Mouse (Mus musculus) kidney, embryonic 14.5 days (tissue): Measurements from ENCODE around the gene Miga1. TPM values are rescaled to one million over a fixed set of nuclear protein-coding genes. Genes with fewer than 3 reads are reported as not detected.
A peak's percentile ranks its signal among the peaks of the same experiment; 100 is the strongest.

Source experiments
- ATAC-seq: fragments of 200-750 bp; cut with Nextera tagmentation; 2 replicates; pipeline ENCODE4 v1.8.0; 2017; ENCODE audit warnings: moderate number of reproducible peaks, mild to moderate bottlenecking, moderate TSS enrichment, moderate library complexity; ENCODE audit not compliant: low FRiP score, low TSS enrichment
- H3K27ac ChIP-seq: fragments of 300-500 bp; sonication (generic); 2 replicates; pipeline ENCODE4 v1.5.1; 2014; ENCODE audit warnings: low read depth, mild to moderate bottlenecking, low read length, moderate library complexity, mixed read lengths
- H3K27me3 ChIP-seq: fragments of 300-500 bp; sonication (generic); 2 replicates; pipeline ENCODE4 v1.6.1; 2014; ENCODE audit warnings: mild to moderate bottlenecking, low read length; ENCODE audit not compliant: control insufficient read depth, insufficient read depth
- H3K36me3 ChIP-seq: fragments of 300-500 bp; sonication (generic); 2 replicates; pipeline ENCODE4 v1.6.1; 2014; ENCODE audit warnings: low read length, mixed read lengths; ENCODE audit not compliant: control insufficient read depth, insufficient read depth
- H3K4me1 ChIP-seq: fragments of 300-500 bp; sonication (generic); 2 replicates; pipeline ENCODE4 v1.6.1; 2014; ENCODE audit warnings: low read length, mixed read lengths; ENCODE audit not compliant: control insufficient read depth, insufficient read depth
- H3K4me2 ChIP-seq: fragments of 300-500 bp; sonication (generic); replicated peaks from 2 replicates; pipeline ENCODE4 v1.6.1; 2014; ENCODE audit warnings: low read depth, mild to moderate bottlenecking, low read length
- H3K4me3 ChIP-seq: fragments of 300-500 bp; sonication (generic); 2 replicates; pipeline ENCODE4 v1.5.1; 2014; ENCODE audit warnings: mild to moderate bottlenecking, low read length
- H3K9ac ChIP-seq: fragments of 300-500 bp; sonication (generic); 2 replicates; pipeline ENCODE4 v1.6.1; 2014; ENCODE audit warnings: low read depth, mild to moderate bottlenecking, low read length, moderate library complexity
- H3K9me3 ChIP-seq: fragments of 300-500 bp; sonication (generic); 2 replicates; pipeline ENCODE4 v1.6.1; 2016; ENCODE audit warnings: low read length; ENCODE audit not compliant: control insufficient read depth
- WGBS: fragments of 180-500 bp; shearing (Covaris S2); extraction: QIAGEN DNeasy Blood & Tissue Kit; methylation state at CpG from one replicate; pipeline ENCODE4 v1.1.7; 2014; 5-methylcytosine and 5-hydroxymethylcytosine counted together
- polyA plus RNA-seq: library from polyadenylated mRNA; unstranded; fragments of >200 nt; fragmentation: Nextera tagmentation; extraction: Ambion mirVana; gene quantifications from 2 replicates; pipeline ENCODE4 v1.2.1, GENCODE M21; 2014

Miga1 gene
- polyA plus RNA-seq, result 14.0 and 23.7 TPM in 2 replicates

DNA sequence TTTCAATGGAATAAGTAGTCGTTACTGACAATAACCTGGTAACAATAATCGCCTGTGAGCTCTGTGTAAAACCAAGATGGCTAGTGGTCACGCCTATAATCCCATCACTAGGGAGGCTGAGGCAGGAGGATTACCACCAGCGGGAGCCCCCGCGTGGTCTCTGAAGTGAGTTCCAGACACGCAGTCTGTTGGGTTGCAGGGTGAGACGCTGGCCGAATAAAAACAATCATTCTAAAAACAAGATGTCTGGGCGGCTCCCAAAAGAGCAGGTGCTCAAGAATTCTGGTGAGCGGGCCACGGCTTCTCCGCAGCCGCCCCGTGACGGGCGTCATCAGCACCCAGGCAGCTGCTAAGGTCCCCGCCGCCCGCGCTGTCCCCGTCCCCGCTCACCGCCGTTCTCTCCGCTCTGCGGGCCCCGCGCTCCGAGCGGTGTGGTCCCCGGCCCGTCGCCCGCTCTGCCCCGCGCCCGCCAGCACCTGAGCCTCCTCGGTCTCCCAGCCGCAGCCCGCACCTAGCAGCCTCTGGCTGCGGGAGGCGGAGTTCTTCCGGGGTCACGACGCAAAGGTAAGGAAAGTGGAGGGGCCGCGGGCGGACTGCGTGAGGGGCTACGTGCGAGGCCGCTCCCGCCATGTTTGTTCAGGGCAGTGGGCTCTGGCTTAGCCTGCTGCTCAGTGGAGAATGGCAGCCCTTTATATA is at the start of gene Miga1:
TSS of gene Miga1 (minus strand) at position 546 of the 696 bp plus-strand sequence.
- peak within 1 kb of the TSS; percentile 93 for H3K4me3 ChIP-seq
- H3K36me3 ChIP-seq, result peaks cover 16% of the 10 kb centered on the region
- no peaks in the 10 kb centered on the region for H3K9me3 ChIP-seq
- peak within 1 kb of the TSS; percentile 81 for H3K9ac ChIP-seq
- peak; percentile 90 for ATAC-seq
- no peak within 1 kb of the TSS for H3K27ac ChIP-seq
- no peaks in the 10 kb centered on the region for H3K4me1 ChIP-seq
- WGBS, result 3% methylated on average over 52 of the region's 54 CpGs
- peak within 1 kb of the TSS; percentile 64 for H3K4me2 ChIP-seq
- H3K27me3 ChIP-seq, result no peaks in the 10 kb centered on the region

DNA sequence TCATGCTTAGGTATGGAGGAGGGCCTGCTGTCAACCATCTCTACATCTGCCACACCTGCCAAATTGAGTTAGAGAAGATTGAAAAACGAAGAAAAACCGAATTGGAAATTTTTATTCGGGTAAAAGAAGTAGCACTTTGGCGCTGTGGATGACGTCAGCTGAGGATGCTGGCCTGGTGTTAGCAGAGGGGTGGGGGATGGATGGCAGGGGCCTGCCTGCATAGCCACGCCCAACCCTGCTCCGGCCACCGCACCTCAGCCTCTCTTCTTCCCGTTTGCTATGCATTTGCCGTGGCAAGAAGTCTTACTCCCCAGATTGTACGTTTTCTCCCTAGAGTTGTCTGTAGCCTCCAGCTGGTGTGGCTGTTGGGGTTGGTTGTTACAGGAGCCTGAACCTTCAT is 43.9 kb upstream of the Miga1 start:
- ATAC-seq, result no peak
- H3K36me3 ChIP-seq, result peaks cover 59% of the 10 kb centered on the region
- no peaks in the 10 kb centered on the region for H3K9me3 ChIP-seq
- no peak overlapping the region for H3K27ac ChIP-seq
- H3K4me3 ChIP-seq, result no peak overlapping the region
- no peak overlapping the region for H3K4me2 ChIP-seq
- no peaks in the 10 kb centered on the region for H3K4me1 ChIP-seq
- H3K9ac ChIP-seq, result no peak overlapping the region
- 78% methylated on average over 11 of the region's 11 CpGs for WGBS
- no peaks in the 10 kb centered on the region for H3K27me3 ChIP-seq

DNA sequence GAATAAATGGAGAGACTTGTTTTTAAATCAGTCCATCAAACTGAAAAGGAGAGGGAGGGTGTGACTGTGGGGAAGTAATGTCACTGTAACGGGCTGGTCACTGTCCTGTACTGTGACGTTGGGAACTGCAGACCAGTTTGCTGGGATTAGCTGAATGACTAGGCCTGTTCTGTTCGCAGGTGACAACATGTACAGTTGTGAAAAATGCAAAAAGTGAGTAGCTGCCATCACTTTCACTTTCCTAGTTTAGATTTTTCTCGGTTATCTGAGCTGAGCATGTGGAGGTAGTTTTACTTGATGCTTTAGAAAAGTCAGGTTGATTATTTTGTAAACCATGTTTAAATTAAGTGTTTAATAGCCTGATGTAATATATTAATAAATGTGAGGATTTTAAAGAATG is 35.9 kb upstream of the Miga1 start:
- H3K36me3 ChIP-seq, result peaks cover 64% of the 10 kb centered on the region

DNA sequence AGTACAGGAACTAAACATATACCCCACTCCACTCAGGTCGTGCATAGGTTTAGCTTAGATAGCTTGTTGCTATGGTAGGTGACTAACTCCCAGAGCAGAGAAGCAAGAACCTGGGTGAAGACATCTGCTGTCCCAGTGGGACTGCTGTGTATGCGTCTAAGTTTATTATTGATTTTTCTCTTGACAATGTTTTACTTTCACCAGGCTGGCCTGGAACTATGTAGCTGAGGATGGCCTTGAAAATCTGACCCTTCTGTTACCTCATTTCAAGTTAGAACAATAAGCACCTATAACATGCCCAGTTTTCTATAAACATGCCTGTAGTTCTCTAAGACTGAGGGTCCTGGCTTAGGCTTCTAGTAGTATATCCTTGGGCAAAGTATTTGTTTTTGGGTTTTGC is 24.0 kb upstream of the Miga1 start:
- Histone ChIP-seq H3K4me1 (no peaks in the 10 kb centered on the region), H3K36me3 (peaks cover 76% of the 10 kb centered on the region), H3K27me3 (no peaks in the 10 kb centered on the region), H3K4me2 (no peak overlapping the region), H3K27ac (no peak overlapping the region), H3K9ac (no peak overlapping the region), H3K9me3 (no peaks in the 10 kb centered on the region), H3K4me3 (no peak overlapping the region)
- no peak for ATAC-seq
- WGBS, result 92% methylated on average over 2 of the region's 2 CpGs

More for the DNA sequence above, 35.9 kb upstream of the Miga1 start:
- no peak overlapping the region for H3K27ac ChIP-seq
- no peak overlapping the region for H3K4me2 ChIP-seq
- H3K4me3 ChIP-seq, result no peak overlapping the region
- no peaks in the 10 kb centered on the region for H3K27me3 ChIP-seq
- 90% methylated on average over 4 of the region's 4 CpGs for WGBS
- H3K9ac ChIP-seq, result no peak overlapping the region
- H3K9me3 ChIP-seq, result no peaks in the 10 kb centered on the region
- no peak for ATAC-seq
- no peaks in the 10 kb centered on the region for H3K4me1 ChIP-seq

DNA sequence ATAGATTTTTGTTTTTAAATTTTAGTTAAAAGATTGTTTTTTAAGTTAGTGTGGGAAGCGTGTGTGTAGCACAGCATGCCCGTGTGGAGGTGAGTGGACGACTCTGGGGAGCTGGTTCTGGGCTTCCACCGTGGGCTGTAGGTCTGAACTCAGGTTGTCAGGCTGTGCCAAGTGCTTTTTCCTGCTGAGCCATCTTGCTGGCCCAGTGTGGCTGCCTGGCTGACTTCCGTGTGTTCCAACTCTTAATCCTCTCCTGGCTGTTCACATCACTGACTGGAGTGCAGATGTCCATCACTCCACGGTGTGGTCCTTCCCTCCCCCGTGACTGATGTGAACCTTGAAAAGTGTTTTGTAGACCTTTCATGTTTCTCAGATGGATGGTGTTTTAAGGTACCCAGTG is 18.9 kb upstream of the Miga1 start:
- Histone ChIP-seq H3K9ac (no peak overlapping the region), H3K36me3 (peaks cover 39% of the 10 kb centered on the region), H3K4me1 (no peaks in the 10 kb centered on the region), H3K27ac (no peak overlapping the region), H3K9me3 (no peaks in the 10 kb centered on the region), H3K27me3 (no peaks in the 10 kb centered on the region), H3K4me2 (no peak overlapping the region), H3K4me3 (no peak overlapping the region)
- WGBS, result 89% methylated on average over 7 of the region's 7 CpGs
- ATAC-seq, result no peak

DNA sequence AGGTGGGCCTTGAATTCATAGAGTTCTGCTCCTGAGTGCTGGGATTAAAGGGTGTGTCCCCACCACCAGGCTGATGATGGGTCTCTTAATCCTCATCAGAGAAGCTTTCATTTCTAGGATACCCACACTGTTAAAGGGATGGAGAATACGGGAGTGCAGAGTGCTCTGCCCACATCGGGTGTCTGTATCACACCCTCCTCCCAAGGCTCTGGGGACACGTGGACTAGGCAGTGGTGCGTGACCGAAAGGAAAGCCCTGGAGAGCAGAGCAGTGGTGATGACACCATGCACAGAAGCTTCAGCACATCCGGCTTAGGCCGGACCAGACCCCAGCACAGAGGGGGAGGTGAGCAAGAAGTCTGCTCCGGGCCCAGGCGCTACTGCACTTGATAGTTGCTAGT is 16.5 kb upstream of the Miga1 start:
- Histone ChIP-seq H3K27ac (no peak overlapping the region), H3K27me3 (no peaks in the 10 kb centered on the region), H3K36me3 (peaks cover 19% of the 10 kb centered on the region; the same call in 1 of the 2 replicates), H3K4me1 (no peaks in the 10 kb centered on the region), H3K4me2 (no peak overlapping the region), H3K9ac (no peak overlapping the region), H3K9me3 (no peaks in the 10 kb centered on the region), H3K4me3 (no peak overlapping the region)
- WGBS, result 51% methylated on average over 9 of the region's 9 CpGs
- ATAC-seq, result peak; percentile 93

DNA sequence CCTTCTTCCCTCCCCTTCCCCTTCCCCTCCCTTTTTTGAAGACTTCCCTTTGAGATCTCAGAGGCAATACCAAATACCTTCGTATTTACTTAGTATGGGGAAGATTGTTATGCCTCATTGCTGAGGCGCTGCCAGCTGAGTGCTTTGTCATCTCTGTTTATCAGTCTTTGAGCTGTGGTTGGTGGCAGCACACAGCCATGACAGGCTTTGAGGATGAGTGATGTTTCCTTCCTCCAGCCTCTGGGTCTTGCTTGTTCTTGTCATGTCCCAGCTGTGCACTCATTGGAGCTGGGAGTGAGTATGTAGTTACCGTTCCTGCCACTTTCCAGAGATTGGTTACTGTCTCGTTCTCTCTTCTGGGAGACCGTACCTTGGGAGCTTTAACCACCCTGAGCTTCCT is 15.2 kb upstream of the Miga1 start:
- ATAC-seq, result no peak
- peaks cover 8% of the 10 kb centered on the region for H3K4me1 ChIP-seq
- WGBS, result 52% methylated on average over 5 of the region's 5 CpGs

DNA sequence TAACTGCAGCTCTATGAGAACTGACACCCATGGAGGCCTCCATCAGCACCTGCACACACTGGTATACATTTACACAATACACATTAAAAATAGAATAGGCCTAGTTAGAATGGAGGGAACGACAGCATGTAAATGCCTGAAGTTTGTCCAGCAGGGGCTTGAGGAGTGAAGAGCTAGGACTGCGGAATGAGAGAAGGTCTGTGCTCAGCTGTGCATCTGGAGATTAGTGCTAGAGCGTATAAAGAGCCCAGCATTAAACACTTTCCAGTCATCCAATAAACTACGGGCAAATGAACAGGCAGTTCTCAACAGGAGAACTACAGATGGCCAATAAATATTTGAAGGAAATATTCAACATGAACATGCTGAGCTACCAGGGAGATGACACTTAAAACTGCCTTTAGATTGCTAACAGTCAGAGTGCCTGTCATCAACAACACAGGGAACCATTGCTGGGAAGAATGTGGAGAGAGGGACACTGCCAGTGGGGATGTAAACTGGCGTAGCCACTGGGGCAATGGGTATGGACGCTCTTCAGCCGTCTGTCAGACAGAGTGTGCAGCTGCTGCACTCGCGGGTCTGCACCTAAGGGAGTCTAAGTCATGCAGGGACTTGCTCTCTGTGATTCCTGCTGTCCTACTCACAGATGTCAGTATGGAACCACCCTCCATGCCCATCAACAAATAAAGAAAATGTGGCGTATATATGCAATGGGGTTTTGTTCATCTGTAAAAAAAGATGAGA is 13.4 kb upstream of the Miga1 start:
- Histone ChIP-seq H3K27me3 (no peaks in the 10 kb centered on the region), H3K9ac (no peak overlapping the region), H3K4me3 (no peak overlapping the region), H3K9me3 (no peaks in the 10 kb centered on the region), H3K27ac (no peak overlapping the region), H3K36me3 (peaks cover 2% of the 10 kb centered on the region; the same call in 1 of the 2 replicates), H3K4me2 (no peak overlapping the region), H3K4me1 (peaks cover 10% of the 10 kb centered on the region)
- 87% methylated on average over 10 of the region's 10 CpGs for WGBS
- ATAC-seq, result no peak

More for the DNA sequence above, 15.2 kb upstream of the Miga1 start:
- H3K36me3 ChIP-seq, result peaks cover 8% of the 10 kb centered on the region; the same call in 1 of the 2 replicates
- no peak overlapping the region for H3K9ac ChIP-seq
- no peaks in the 10 kb centered on the region for H3K9me3 ChIP-seq
- H3K27ac ChIP-seq, result no peak overlapping the region
- H3K4me3 ChIP-seq, result no peak overlapping the region
- no peak overlapping the region for H3K4me2 ChIP-seq
- H3K27me3 ChIP-seq, result no peaks in the 10 kb centered on the region

DNA sequence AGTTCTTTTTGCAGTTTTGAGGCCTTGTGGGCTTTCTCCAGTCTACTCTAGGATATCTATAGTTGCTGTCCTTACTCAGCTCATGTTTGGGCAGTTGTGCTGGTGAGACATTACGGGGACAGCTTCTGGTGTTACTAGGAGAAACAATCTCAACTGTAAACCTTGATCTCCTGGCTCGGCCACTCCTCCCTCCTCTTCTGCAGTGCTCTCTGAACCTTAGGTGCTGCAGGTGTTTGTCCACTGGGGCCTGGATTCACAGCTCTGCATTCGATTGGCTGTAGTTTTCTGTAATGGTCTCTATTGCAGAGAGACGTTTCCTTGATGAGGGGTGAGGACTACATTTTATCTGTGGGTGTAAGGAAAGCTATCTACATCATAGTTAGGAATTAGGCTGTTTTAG is 12.1 kb upstream of the Miga1 start:
- WGBS, result 76% methylated on average over 4 of the region's 4 CpGs
- no peaks in the 10 kb centered on the region for H3K36me3 ChIP-seq
- no peak overlapping the region for H3K9ac ChIP-seq
- peaks cover 12% of the 10 kb centered on the region for H3K4me1 ChIP-seq
- H3K9me3 ChIP-seq, result no peaks in the 10 kb centered on the region
- no peak for ATAC-seq
- H3K27me3 ChIP-seq, result no peaks in the 10 kb centered on the region
- no peak overlapping the region for H3K4me2 ChIP-seq
- no peak overlapping the region for H3K4me3 ChIP-seq
- no peak overlapping the region for H3K27ac ChIP-seq
